Mouse (Mus musculus): Measurements from ENCODE around the gene Hirip3. TPM values are rescaled to one million over a fixed set of nuclear protein-coding genes. Genes with fewer than 3 reads are reported as not detected.

Hirip3 gene
- 10 to 100 TPM; 35.2 to 41.1 TPM for total RNA-seq (2023)

GRCm38 (mm10) chr7:126861429-126862130 lies at the start of gene Hirip3:
Gene Hirip3, plus strand, starts transcription at chr7:126861972.

GRCm38 (mm10) chr7:126831539-126831938 lies 30.2 kb upstream of the Hirip3 start, which contains the start of gene 4930451I11Rik:
Gene 4930451I11Rik, minus strand, starts transcription at chr7:126831639.

GRCm38 (mm10) chr7:126847116-126847420 lies 14.7 kb upstream of the Hirip3 start, which contains the start of gene Doc2a:
Gene Doc2a, plus strand, starts transcription at chr7:126847416.

GRCm38 (mm10) chr7:126862147-126862784 lies 494 bp downstream of the Hirip3 start, which contains the start of gene Ino80e:
Gene Ino80e, minus strand, starts transcription at chr7:126862377.

GRCm38 (mm10) chr7:126884286-126885164 lies 22.8 kb downstream of the Hirip3 start, which contains the start of gene Taok2:
Gene Taok2, minus strand, starts transcription at chr7:126884703.

Other genes with a start within 250 kb of the Hirip3 start
- gene Nupr1, start 231.1 kb upstream of the Hirip3 start, total RNA-seq (2023): 10 to 100 TPM in 1 of 2 experiments, 1 to 10 TPM in 1; 8.4 to 13.6 TPM
- gene Sgf29, start 212.7 kb upstream of the Hirip3 start, total RNA-seq (2023): 10 to 100 TPM; 21.3 to 28.0 TPM
- gene Sult1a1, start 185.5 kb upstream of the Hirip3 start, total RNA-seq (2023): 1 to 10 TPM in 1 of 2 experiments, under 1 TPM in 1; 0.68 to 1.4 TPM
- 10 to 100 TPM; 42.8 to 66.2 TPM for gene Bola2, start 166.6 kb upstream of the Hirip3 start, total RNA-seq (2023)
- gene Slx1b, start 166.2 kb upstream of the Hirip3 start, total RNA-seq (2023): 10 to 100 TPM in 1 of 2 experiments, 1 to 10 TPM in 1; 8.0 to 10.3 TPM
- 1,000 to 10,000 TPM; 1,849 to 1,913 TPM for gene Coro1a, start 154.2 kb upstream of the Hirip3 start, total RNA-seq (2023)
- gene Mapk3, start 102.4 kb upstream of the Hirip3 start, total RNA-seq (2023): 100 to 1,000 TPM; 256 to 270 TPM
- gene Gdpd3, start 95.6 kb upstream of the Hirip3 start, total RNA-seq (2023): 10 to 100 TPM; 27.6 to 27.7 TPM
- gene Ypel3, start 85.0 kb upstream of the Hirip3 start, total RNA-seq (2023): 100 to 1,000 TPM; 259 to 299 TPM
- 1 to 10 TPM; 6.4 to 6.9 TPM for gene Tbx6, start 80.5 kb upstream of the Hirip3 start, total RNA-seq (2023)
- gene Ppp4c, start 69.5 kb upstream of the Hirip3 start, total RNA-seq (2023): 100 to 1,000 TPM; 230 to 231 TPM
- gene Fam57b, start 64.3 kb upstream of the Hirip3 start, total RNA-seq (2023): not detected
- gene 4930451I11Rik, start 30.3 kb upstream of the Hirip3 start, total RNA-seq (2023): not detected
- not detected for gene Doc2a, start 14.6 kb upstream of the Hirip3 start, total RNA-seq (2023)
- gene Ino80e, start 405 bp downstream of the Hirip3 start, total RNA-seq (2023): 10 to 100 TPM; 47.1 to 51.6 TPM
- gene Taok2, start 22.7 kb downstream of the Hirip3 start, total RNA-seq (2023): 10 to 100 TPM; 60.5 to 65.1 TPM
- gene Tmem219, start 60.9 kb downstream of the Hirip3 start, total RNA-seq (2023): 10 to 100 TPM; 43.6 to 45.3 TPM
- 10 to 100 TPM; 19.0 to 20.9 TPM for gene Kctd13, start 66.9 kb downstream of the Hirip3 start, total RNA-seq (2023)
- not detected for gene Asphd1, start 87.6 kb downstream of the Hirip3 start, total RNA-seq (2023)
- gene Sez6l2, start 88.6 kb downstream of the Hirip3 start, total RNA-seq (2023): 1 to 10 TPM; 1.7 to 1.9 TPM
- gene Cdipt, start 113.9 kb downstream of the Hirip3 start, total RNA-seq (2023): 10 to 100 TPM; 58.6 to 74.2 TPM
- gene Cdiptos, start 114.1 kb downstream of the Hirip3 start, total RNA-seq (2023): 1 to 10 TPM; 1.5 to 1.7 TPM
- gene Mvp, start 152.6 kb downstream of the Hirip3 start, total RNA-seq (2023): 10 to 100 TPM; 40.7 to 54.2 TPM
- 1 to 10 TPM; 2.1 to 7.5 TPM for gene Pagr1b, start 154.5 kb downstream of the Hirip3 start, total RNA-seq (2023)
- 10 to 100 TPM in 1 of 2 experiments, 1 to 10 TPM in 1; 8.7 to 32.2 TPM for gene Pagr1a, start 155.4 kb downstream of the Hirip3 start, total RNA-seq (2023)
- 10 to 100 TPM in 1 of 2 experiments, under 1 TPM in 1; 0.20 to 34.3 TPM for gene Gm42742, start 159.1 kb downstream of the Hirip3 start, total RNA-seq (2023)
- under 1 TPM in 1 of 2 experiments, not detected in 1; 0.20 TPM for gene Prrt2, start 159.2 kb downstream of the Hirip3 start, total RNA-seq (2023)
- 100 to 1,000 TPM; 181 to 187 TPM for gene Maz, start 165.1 kb downstream of the Hirip3 start, total RNA-seq (2023)
- gene Kif22, start 180.5 kb downstream of the Hirip3 start, total RNA-seq (2023): 10 to 100 TPM; 60.6 to 63.2 TPM
- 1 to 10 TPM in 1 of 2 experiments, under 1 TPM in 1; 0.60 to 1.6 TPM for gene Zg16, start 225.4 kb downstream of the Hirip3 start, total RNA-seq (2023)
- 100 to 1,000 TPM; 131 to 144 TPM for gene AI467606, start 229.4 kb downstream of the Hirip3 start, total RNA-seq (2023)